Mouse (Mus musculus) Patski (cell line): ENCODE data around the gene Gse1. TPM values are rescaled to one million over a fixed set of nuclear protein-coding genes. Genes with fewer than 3 reads are reported as not detected.

Source experiments
- ATAC-seq: fragments of 100-300 bp; one replicate; pipeline ENCODE4 v1.8.0; 2021
- CTCF ChIA-PET: fragments of 350-600 bp; sonication (Branson Sonifier 250); formaldehyde crosslinking; loops from one replicate; lab custom pipeline; 2022; ENCODE audit warnings: inconsistent platforms; lab: Charles Lee
- POLR2A ChIA-PET: fragments of 350-600 bp; sonication (Branson Sonifier 250); formaldehyde crosslinking; loops from one replicate; lab custom pipeline; 2022; ENCODE audit warnings: antibody characterized with exemption, inconsistent platforms; lab: Charles Lee
- DNase-seq: peaks from one replicate; pipeline ENCODE4 v3.0.0-alpha.2; 2011; ENCODE audit warnings: low read depth, low spot score
- H3K27me3 ChIP-seq: fragments of 371-371 bp; one replicate; pipeline ENCODE4 v1.5.1; 2021
- CTCF ChIP-seq: fragments of 100-300 bp; IDR thresholded peaks from one replicate; pipeline ENCODE4 v1.5.1; 2021
- in situ Hi-C: fragments of 300-500 bp; cut with MboI; formaldehyde crosslinking; loops from 3 replicates; pipeline ENCODE4 v1.11.1; 2018; ENCODE audit warnings: low pct_unique_long_range_greater_than_20kb, mixed read lengths
- polyA plus RNA-seq: library from polyadenylated mRNA; unstranded; gene quantifications from one replicate; pipeline ENCODE4 v1.2.3, GENCODE M21; 2021

The Gse1 gene
- polyA plus RNA-seq, 1 experiment from 2014 or later = 19.8 TPM

DNA sequence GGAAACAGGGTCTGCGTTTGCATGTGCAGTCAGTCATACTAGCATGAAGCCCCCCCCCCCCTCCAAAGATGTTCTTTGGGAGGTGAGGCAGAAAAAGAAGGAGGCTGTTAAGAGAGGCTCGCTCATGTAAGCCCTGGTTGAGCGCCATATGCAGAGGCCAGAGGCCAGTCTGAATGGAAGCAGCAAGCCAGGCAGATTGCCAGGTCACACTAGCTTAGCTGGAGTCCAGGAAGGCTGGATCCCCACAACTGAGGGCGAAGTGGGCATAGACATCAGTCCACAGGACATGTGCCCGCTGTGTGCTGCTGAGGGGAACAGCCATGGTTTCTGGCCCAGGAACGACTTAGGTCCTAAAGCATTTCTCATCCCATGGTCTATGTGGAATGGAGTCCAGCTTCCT lies 160.0 kb downstream of the Gse1 start:
- POLR2A ChIA-PET = no interaction called here
- DNase-seq = no peak
- in situ Hi-C loops = no loop called here
- TF ChIP-seq CTCF = no peak
- ATAC-seq = no peak
- CTCF ChIA-PET = no interaction called here
- H3K27me3 ChIP-seq = no peaks in the 10 kb centered on the region

DNA sequence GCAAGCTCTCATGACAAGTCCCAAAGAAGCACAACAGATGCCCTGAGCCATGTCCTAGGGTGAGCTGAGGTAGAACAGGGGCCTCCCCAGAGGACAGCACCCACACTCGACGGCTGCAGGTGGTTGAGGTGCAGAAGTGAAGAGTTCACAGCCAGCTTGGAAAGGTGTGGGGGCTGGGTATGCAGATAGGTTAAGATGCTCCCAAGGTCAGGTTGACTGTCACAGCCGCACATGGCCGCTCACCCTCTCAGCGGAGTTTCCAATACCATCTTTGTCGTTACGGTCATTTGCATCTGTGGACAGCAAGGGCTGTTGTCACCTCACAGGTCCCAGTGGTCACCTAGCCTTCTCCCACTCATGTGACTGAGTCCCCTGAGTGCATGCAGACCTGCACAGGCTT lies 162.3 kb downstream of the Gse1 start:
- no peaks in the 10 kb centered on the region for H3K27me3 ChIP-seq
- CTCF ChIA-PET = interaction anchor here (1.3 kb wide), 1 partner anchor 14 kb away, joined by 3 read pairs; no protein-coding TSS in a partner anchor
- in situ Hi-C loops = no loop called here
- DNase-seq (no peak), ATAC-seq (no peak)
- no peak for TF ChIP-seq CTCF
- POLR2A ChIA-PET = no interaction called here

DNA sequence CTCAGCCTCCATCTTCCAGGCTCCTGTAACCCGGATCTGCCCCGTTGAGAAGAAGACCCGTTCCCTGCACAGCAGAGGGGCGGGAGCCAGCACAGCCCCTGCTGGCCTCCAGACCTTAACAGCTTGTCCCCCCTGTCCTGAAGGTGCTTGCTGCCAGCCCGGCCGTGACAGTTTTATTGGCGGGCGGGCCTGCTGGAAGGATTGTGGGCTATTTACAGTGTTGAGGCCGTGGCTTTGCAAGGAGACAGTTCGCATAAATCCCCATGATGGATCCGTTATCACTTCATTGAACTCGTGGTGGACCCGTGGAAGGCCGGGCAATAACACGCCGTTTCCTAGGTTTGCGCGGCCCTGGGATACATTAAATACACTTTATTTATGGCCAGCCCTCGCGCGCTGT lies 163.6 kb downstream of the Gse1 start:
- ChIA-PET POLR2A (no interaction called here), CTCF (no interaction called here)
- DNase-seq = no peak
- H3K27me3 ChIP-seq = no peaks in the 10 kb centered on the region
- ATAC-seq = no peak
- in situ Hi-C loops = no loop called here
- TF ChIP-seq CTCF = no peak

DNA sequence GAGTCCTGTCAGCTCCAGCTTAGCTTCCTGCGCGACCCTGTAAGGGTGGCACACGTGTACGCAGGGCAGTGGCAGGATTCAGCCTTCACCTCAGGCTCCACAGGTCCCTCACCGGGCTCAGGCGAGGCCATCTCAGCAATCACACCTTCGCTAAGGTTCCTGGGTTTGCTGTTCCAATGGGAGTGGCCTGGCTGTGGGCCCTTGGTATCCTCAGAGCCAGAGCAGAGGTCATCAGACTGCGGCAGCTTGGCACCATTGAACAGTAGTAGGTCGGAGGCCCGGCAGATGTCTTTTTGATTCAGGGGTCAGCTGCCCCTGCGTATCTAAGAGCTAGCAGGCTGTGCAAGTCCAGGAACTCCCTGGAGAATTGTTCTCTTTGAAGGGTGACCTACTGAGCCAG lies 164.8 kb downstream of the Gse1 start:
- no peak for DNase-seq
- ChIA-PET POLR2A (no interaction called here), CTCF (no interaction called here)
- in situ Hi-C loops = no loop called here
- TF ChIP-seq CTCF = no peak
- no peaks in the 10 kb centered on the region for H3K27me3 ChIP-seq
- no peak for ATAC-seq

DNA sequence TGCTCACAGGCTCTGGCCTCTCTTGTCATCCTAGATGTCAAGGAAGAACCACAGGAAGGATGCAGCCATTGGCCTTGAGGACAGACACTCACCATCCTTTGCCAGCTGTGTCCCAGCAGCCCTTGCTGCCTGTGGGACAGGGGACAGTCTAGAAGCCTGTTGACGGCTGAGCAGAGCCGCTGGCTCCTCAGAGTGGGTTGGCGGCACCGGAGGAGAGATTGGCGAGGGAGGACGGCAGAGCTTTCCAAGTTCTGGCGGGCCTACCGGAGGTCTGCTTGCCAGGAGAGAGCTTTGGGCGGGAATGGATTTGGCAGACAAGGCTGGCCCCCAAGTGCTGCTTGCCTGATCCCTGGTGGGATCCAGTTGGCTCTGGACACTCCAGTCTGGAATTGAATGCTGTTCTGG lies 165.6 kb downstream of the Gse1 start:
- H3K27me3 ChIP-seq = no peaks in the 10 kb centered on the region
- CTCF ChIA-PET = interaction anchor here (1.3 kb wide), 1 partner anchor 9 kb away, joined by 3 read pairs; no protein-coding TSS in a partner anchor
- no peak for DNase-seq
- TF ChIP-seq CTCF = no peak
- ATAC-seq = no peak
- POLR2A ChIA-PET = no interaction called here
- in situ Hi-C loops = no loop called here

DNA sequence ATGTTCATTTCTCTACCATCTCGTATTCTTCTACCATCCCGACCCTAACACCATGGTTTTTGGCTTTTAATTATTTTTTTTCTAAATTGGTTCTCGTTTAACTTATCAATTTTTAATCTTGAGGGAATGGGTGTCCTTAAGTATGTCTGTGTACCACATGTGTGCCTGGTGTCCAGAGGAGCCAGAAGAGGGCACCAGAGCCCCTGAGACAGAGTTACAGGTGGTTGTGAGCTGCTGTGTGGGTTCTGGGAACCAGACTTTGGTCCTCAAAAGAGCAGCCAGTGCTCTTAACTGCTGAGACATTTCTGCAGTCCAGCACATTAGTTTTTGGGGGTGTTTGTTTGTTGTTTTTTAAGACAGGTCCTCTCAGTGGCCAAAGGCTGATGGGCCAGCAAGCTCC lies 167.6 kb downstream of the Gse1 start:
- ChIA-PET CTCF (interaction anchor here (1.1 kb wide), 1 partner anchor 139 kb away, joined by 3 read pairs; no protein-coding TSS in a partner anchor), POLR2A (no interaction called here)
- DNase-seq (no peak), ATAC-seq (no peak)
- H3K27me3 ChIP-seq = no peaks in the 10 kb centered on the region
- in situ Hi-C loops = no loop called here
- TF ChIP-seq CTCF = no peak

DNA sequence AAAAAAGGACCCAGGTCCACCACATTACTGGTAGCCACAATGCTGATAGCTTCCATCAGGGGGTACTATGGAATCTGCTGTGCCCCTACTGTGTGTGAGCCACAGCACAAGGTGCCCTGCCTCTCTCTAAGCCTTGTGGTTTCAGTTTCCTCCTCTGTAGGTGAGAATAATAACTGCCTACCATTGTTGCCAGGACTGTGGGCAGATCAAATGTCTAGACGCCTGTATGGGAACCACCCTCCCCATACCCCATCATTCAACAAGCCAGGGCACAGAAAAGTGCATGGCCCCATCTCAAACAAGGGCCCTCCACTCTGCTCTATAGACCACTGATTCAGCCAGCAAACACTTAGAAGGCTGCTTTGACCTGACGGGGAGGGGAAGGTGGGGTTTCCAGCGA lies 168.5 kb downstream of the Gse1 start:
- ATAC-seq = no peak
- TF ChIP-seq CTCF = no peak
- ChIA-PET CTCF (interaction anchor here (1.1 kb wide), 1 partner anchor 138 kb away, joined by 3 read pairs; no protein-coding TSS in a partner anchor), POLR2A (no interaction called here)
- in situ Hi-C loops = no loop called here
- no peaks in the 10 kb centered on the region for H3K27me3 ChIP-seq
- DNase-seq = no peak

DNA sequence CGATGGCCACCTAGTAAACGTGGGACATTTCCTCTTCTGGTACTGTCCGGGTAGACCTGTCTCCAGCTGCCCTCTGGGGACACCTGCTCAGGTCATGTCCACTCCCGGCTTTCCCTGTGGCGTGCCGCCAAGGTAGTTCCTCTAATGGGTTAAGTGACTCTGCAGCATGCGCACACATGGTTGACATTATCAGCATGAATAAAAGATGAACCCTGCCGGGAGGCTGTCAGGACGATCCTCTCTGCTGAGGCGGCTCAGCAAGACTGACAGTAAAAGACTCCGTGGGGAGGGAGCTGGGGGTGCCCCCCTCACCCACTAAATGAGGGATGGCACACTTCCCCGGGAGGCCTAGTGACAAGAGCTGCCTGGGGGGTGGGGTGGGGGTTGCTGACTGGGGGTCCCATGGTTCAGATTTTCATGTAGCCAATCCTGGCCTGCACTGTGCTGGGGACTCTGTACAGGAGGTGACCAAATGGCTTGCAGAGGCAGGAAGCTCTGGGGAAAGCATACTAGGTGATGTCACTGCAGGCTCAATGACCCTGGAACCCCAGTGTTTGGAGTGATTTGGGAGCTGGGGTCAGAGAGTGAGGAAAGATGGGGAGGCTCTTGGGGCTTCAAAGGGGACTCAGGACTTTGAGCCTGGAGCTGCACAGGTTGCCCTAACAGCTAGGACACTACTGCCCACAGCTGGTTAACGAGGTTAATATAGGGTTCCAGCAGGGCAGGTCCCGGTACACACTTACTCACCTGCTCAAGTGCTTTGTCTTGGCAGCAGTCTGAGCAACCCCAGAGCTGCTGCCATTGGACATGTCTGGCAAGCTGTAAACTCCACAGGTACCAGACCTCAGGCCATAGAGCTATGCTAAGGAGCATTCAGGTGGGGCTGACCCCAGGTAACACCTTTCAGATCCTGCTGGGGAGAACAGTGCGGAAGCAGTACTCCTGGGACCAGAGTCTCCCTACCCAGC lies 169.5 kb downstream of the Gse1 start:
- in situ Hi-C loops = no loop called here
- ATAC-seq = no peak
- no peak for TF ChIP-seq CTCF
- no peak for DNase-seq
- CTCF ChIA-PET = no interaction called here
- H3K27me3 ChIP-seq = no peaks in the 10 kb centered on the region
- POLR2A ChIA-PET = no interaction called here

DNA sequence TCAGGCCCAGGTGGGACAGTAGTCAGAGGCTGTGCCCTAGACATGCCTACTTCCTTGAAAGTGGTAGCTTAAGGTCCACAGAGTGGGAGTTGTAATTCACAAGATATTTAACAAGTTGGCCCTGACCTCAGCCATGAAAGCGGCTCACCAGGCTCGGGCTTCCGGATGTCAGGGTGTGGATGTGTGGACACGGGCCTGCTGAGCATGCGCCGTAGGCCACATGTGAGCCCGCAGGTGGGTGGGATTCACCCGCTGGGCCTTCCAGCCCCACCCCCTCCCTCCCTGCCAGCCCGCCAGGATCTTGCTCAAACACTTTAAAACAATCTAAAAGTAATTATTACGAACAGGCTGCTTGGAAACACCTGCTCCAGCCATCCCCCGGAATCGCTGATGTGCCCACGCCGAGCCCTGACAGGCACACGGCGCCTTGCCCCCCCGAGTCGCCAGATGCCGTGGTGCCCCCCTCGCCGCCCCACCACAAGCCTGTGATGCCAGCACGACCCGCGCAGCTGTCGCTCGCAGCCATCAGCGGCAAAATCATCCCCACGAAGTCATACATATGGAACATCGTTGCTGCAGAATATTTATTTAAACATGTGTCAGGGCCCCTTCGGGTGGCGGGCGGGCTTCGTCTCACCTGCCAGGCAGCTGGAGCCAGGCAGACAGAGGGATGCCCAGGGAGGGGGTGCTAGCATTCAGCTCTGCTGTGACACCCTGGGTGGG lies 171.1 kb downstream of the Gse1 start:
- in situ Hi-C loops = no loop called here
- H3K27me3 ChIP-seq = no peaks in the 10 kb centered on the region
- ATAC-seq (no peak), DNase-seq (no peak)
- ChIA-PET POLR2A (no interaction called here), CTCF (no interaction called here)
- TF ChIP-seq CTCF = no peak

DNA sequence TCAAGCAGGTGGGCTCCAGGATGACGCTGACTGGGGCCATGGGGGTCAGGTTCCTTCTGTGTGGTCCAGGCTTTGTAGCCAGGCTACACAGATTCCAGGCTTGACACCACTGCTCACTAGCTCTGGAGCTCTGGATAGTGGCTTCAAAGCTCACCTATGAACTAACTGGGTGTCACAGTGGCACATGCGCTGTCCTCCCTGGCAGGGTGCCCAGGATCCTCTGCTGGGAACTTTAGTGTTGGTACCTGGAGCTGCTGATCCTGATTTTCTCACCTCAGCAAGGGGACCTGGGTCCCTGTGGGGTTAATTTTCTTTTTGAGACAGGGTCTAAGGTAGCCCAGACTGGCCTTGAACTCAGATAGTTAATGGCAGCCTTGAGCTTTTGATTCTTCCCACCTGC lies 173.0 kb downstream of the Gse1 start:
- no peak for DNase-seq
- ATAC-seq = no peak
- POLR2A ChIA-PET = no interaction called here
- TF ChIP-seq CTCF = no peak
- no peaks in the 10 kb centered on the region for H3K27me3 ChIP-seq
- CTCF ChIA-PET = interaction anchor here (0.9 to 1.0 kb wide), 2 partner anchors 10 to 16 kb away, joined by 3 read pairs; no protein-coding TSS in a partner anchor
- in situ Hi-C loops = no loop called here

DNA sequence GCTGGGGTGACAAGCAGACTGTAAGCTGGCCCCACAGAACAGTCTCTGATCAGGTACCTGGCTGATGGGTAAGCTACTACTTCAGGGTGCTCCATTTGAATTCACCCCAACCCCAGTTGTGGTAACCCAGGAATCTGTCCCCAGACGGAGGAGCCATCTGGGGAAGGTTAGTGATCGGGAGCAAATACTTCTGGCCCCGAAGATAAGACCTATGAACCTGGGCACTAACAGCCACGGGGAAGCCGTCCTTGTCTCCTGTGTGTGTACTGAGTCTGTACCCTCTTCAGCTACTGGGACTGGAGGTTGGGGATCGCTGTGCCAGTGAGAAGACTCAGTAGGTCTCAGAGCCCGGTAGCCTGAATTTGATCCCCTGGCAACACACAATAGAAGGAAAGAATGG lies 173.5 kb downstream of the Gse1 start:
- ChIA-PET CTCF (interaction anchor here (0.9 to 1.0 kb wide), 2 partner anchors 10 to 17 kb away, joined by 3 read pairs; no protein-coding TSS in a partner anchor), POLR2A (no interaction called here)
- DNase-seq = no peak
- in situ Hi-C loops = no loop called here
- H3K27me3 ChIP-seq = no peaks in the 10 kb centered on the region
- ATAC-seq = no peak
- no peak for TF ChIP-seq CTCF
